Mouse (Mus musculus): ENCODE measurements around the gene Glt6d1. TPM values are rescaled to one million over a fixed set of nuclear protein-coding genes. Genes with fewer than 3 reads are reported as not detected.
A peak's percentile ranks its signal among the peaks of the same experiment; 100 is the strongest.

Glt6d1 gene
- polyA plus RNA-seq, 1 experiment, result 62.6 TPM

- TF ChIP-seq POLR2A (IDR thresholded peaks at IDR 0.05; ENCODE audit: control insufficient read depth, low read depth, low read length) (no peak), CTCF (IDR thresholded peaks at IDR 0.05; ENCODE audit: control insufficient read depth, insufficient read depth, insufficient replicate concordance, low read depth, low read length) (no peak)
- no peak overlapping the region for H3K27ac ChIP-seq (ENCODE audit: control insufficient read depth, insufficient read depth, low read depth, low read length)
- H3K4me3 ChIP-seq (ENCODE audit: control insufficient read depth, low read depth, low read length), result no peak overlapping the region
- no peaks in the 10 kb centered on the region for H3K36me3 ChIP-seq (ENCODE audit: control insufficient read depth, insufficient read depth, low read length)
- no peaks in the 10 kb centered on the region for H3K4me1 ChIP-seq (ENCODE audit: control insufficient read depth, insufficient read depth, low read length)
- no peaks in the 10 kb centered on the region for H3K27me3 ChIP-seq (ENCODE audit: control insufficient read depth, insufficient read depth, low read length)
These were observed 18.0 kb downstream of the Glt6d1 start for GRCm38 (mm10) chr2:25797635-25798034.

GRCm38 (mm10) chr2:25789092-25789491, 26.6 kb downstream of the Glt6d1 start:
- no peak overlapping the region for H3K27ac ChIP-seq (ENCODE audit: control insufficient read depth, insufficient read depth, low read depth, low read length)
- no peaks in the 10 kb centered on the region for H3K4me1 ChIP-seq (ENCODE audit: control insufficient read depth, insufficient read depth, low read length)
- no peaks in the 10 kb centered on the region for H3K36me3 ChIP-seq (ENCODE audit: control insufficient read depth, insufficient read depth, low read length)
- no peak for TF ChIP-seq CTCF (IDR thresholded peaks at IDR 0.05; ENCODE audit: control insufficient read depth, insufficient read depth, insufficient replicate concordance, low read depth, low read length)
- no peak for TF ChIP-seq POLR2A (IDR thresholded peaks at IDR 0.05; ENCODE audit: control insufficient read depth, low read depth, low read length)
- no peaks in the 10 kb centered on the region for H3K27me3 ChIP-seq (ENCODE audit: control insufficient read depth, insufficient read depth, low read length)
- H3K4me3 ChIP-seq (ENCODE audit: control insufficient read depth, low read depth, low read length), result no peak overlapping the region

- no peaks in the 10 kb centered on the region for H3K4me1 ChIP-seq (ENCODE audit: control insufficient read depth, insufficient read depth, low read length)
- TF ChIP-seq CTCF (IDR thresholded peaks at IDR 0.05; ENCODE audit: control insufficient read depth, insufficient read depth, insufficient replicate concordance, low read depth, low read length) (no peak), POLR2A (IDR thresholded peaks at IDR 0.05; ENCODE audit: control insufficient read depth, low read depth, low read length) (0 out of 2 replicates have a peak, but pooled peaks have one; percentile 14)
- no peaks in the 10 kb centered on the region for H3K36me3 ChIP-seq (ENCODE audit: control insufficient read depth, insufficient read depth, low read length)
- peak overlapping the region; percentile 64 for H3K4me3 ChIP-seq (ENCODE audit: control insufficient read depth, low read depth, low read length)
- H3K27ac ChIP-seq (ENCODE audit: control insufficient read depth, insufficient read depth, low read depth, low read length), result no peak overlapping the region
- no peaks in the 10 kb centered on the region for H3K27me3 ChIP-seq (ENCODE audit: control insufficient read depth, insufficient read depth, low read length)
These were observed 29.9 kb downstream of the Glt6d1 start for GRCm38 (mm10) chr2:25785573-25786322.

GRCm38 (mm10) chr2:25781957-25782356, 33.7 kb downstream of the Glt6d1 start, which contains the start of gene Gm13539:
TSS of gene Gm13539 (plus strand) at chr2:25782257.
- TF ChIP-seq CTCF (IDR thresholded peaks at IDR 0.05; ENCODE audit: control insufficient read depth, insufficient read depth, insufficient replicate concordance, low read depth, low read length) (no peak), POLR2A (IDR thresholded peaks at IDR 0.05; ENCODE audit: control insufficient read depth, low read depth, low read length) (no peak)
- Histone ChIP-seq H3K27me3 (ENCODE audit: control insufficient read depth, insufficient read depth, low read length) (no peaks in the 10 kb centered on the region), H3K36me3 (ENCODE audit: control insufficient read depth, insufficient read depth, low read length) (no peaks in the 10 kb centered on the region), H3K27ac (ENCODE audit: control insufficient read depth, insufficient read depth, low read depth, low read length) (no peak within 1 kb of the TSS), H3K4me3 (ENCODE audit: control insufficient read depth, low read depth, low read length) (no peak within 1 kb of the TSS), H3K4me1 (ENCODE audit: control insufficient read depth, insufficient read depth, low read length) (no peaks in the 10 kb centered on the region)

DNA sequence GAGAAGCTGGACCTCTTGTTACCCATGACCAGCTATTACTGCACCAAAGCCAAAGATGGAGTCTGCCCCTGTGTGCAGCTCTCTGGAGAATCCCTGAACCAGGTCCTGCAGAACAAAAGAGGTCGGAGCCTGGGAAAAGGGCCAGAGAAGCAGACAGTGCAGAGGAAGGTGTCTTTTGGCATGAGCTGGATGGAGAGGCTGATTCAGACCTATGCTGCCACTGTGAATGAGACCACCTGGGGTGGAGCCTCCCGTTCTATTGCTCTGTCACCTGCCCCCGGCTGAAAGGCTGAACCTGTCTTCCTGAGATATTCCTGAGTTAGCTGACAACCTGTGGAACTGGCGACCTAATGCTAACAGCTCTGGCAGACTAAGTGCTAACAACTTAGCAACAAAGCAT, 34.7 kb downstream of the Glt6d1 start:
- H3K27ac ChIP-seq (ENCODE audit: control insufficient read depth, insufficient read depth, low read depth, low read length), result no peak overlapping the region
- no peaks in the 10 kb centered on the region for H3K36me3 ChIP-seq (ENCODE audit: control insufficient read depth, insufficient read depth, low read length)
- H3K27me3 ChIP-seq (ENCODE audit: control insufficient read depth, insufficient read depth, low read length), result no peaks in the 10 kb centered on the region
- TF ChIP-seq POLR2A (IDR thresholded peaks at IDR 0.05; ENCODE audit: control insufficient read depth, low read depth, low read length) (no peak), CTCF (IDR thresholded peaks at IDR 0.05; ENCODE audit: control insufficient read depth, insufficient read depth, insufficient replicate concordance, low read depth, low read length) (no peak)
- H3K4me1 ChIP-seq (ENCODE audit: control insufficient read depth, insufficient read depth, low read length), result no peaks in the 10 kb centered on the region
- H3K4me3 ChIP-seq (ENCODE audit: control insufficient read depth, low read depth, low read length), result no peak overlapping the region

GRCm38 (mm10) chr2:25779076-25779475, 36.6 kb downstream of the Glt6d1 start:
- Histone ChIP-seq H3K27ac (ENCODE audit: control insufficient read depth, insufficient read depth, low read depth, low read length) (no peak overlapping the region; the same call in 1 of the 2 replicates), H3K4me3 (ENCODE audit: control insufficient read depth, low read depth, low read length) (no peak overlapping the region), H3K27me3 (ENCODE audit: control insufficient read depth, insufficient read depth, low read length) (no peaks in the 10 kb centered on the region), H3K36me3 (ENCODE audit: control insufficient read depth, insufficient read depth, low read length) (no peaks in the 10 kb centered on the region), H3K4me1 (ENCODE audit: control insufficient read depth, insufficient read depth, low read length) (no peaks in the 10 kb centered on the region)
- no peak for TF ChIP-seq POLR2A (IDR thresholded peaks at IDR 0.05; ENCODE audit: control insufficient read depth, low read depth, low read length)
- no peak for TF ChIP-seq CTCF (IDR thresholded peaks at IDR 0.05; ENCODE audit: control insufficient read depth, insufficient read depth, insufficient replicate concordance, low read depth, low read length)

- no peak within 1 kb of the TSS for H3K27ac ChIP-seq (ENCODE audit: control insufficient read depth, insufficient read depth, low read depth, low read length)
- no peaks in the 10 kb centered on the region for H3K27me3 ChIP-seq (ENCODE audit: control insufficient read depth, insufficient read depth, low read length)
- H3K4me1 ChIP-seq (ENCODE audit: control insufficient read depth, insufficient read depth, low read length), result no peaks in the 10 kb centered on the region
- H3K4me3 ChIP-seq (ENCODE audit: control insufficient read depth, low read depth, low read length), result no peak within 1 kb of the TSS
- H3K36me3 ChIP-seq (ENCODE audit: control insufficient read depth, insufficient read depth, low read length), result no peaks in the 10 kb centered on the region
- TF ChIP-seq CTCF (IDR thresholded peaks at IDR 0.05; ENCODE audit: control insufficient read depth, insufficient read depth, insufficient replicate concordance, low read depth, low read length), result no peak
- no peak for TF ChIP-seq POLR2A (IDR thresholded peaks at IDR 0.05; ENCODE audit: control insufficient read depth, low read depth, low read length)
These were observed 38.9 kb downstream of the Glt6d1 start, which contains the start of gene Lcn11 for GRCm38 (mm10) chr2:25776717-25777116. TSS of gene Lcn11 (plus strand) at chr2:25777017.
